Mouse (Mus musculus) testis, adult 2 months (tissue): ENCODE measurements around the gene Rad51b.

Experiments used
- CTCF ChIP-seq: fragments of 200-500 bp; IDR thresholded peaks from 2 replicates; pipeline ENCODE4 v1.5.1; 2012; ENCODE audit warnings: low read depth, mild to moderate bottlenecking, inconsistent platforms, low read length, moderate library complexity; ENCODE audit not compliant: control insufficient read depth, insufficient read depth, insufficient replicate concordance
- POLR2A ChIP-seq: fragments of 200-500 bp; IDR thresholded peaks from 2 replicates; pipeline ENCODE4 v1.6.1; 2012; ENCODE audit warnings: low read depth, mild to moderate bottlenecking, inconsistent platforms, low read length, moderate library complexity; ENCODE audit not compliant: control insufficient read depth

DNA sequence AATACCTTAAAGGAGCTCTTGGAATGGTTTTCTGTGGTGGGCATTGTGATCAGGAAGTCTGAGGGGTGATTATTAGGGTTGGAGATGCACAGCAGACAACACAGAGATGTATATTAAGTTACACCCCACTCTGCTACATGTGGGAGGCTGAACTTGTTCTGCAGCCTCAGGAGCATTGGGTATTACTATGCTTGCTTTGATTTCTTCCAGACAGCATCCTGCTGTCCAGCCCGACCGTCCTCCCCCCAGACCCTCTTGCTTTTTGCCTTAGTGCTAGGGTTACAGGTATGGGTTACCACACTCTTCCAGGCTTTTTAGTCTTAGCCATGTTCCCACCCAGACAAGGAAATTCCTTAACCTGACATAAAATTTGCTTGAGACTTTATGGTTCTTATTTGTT, 30.8 kb downstream of the Rad51b start:
- TF ChIP-seq POLR2A = no peak
- TF ChIP-seq CTCF = no peak
